10 mouse cellular contexts compared by ENCODE assay signal in the genomic region with DNA sequence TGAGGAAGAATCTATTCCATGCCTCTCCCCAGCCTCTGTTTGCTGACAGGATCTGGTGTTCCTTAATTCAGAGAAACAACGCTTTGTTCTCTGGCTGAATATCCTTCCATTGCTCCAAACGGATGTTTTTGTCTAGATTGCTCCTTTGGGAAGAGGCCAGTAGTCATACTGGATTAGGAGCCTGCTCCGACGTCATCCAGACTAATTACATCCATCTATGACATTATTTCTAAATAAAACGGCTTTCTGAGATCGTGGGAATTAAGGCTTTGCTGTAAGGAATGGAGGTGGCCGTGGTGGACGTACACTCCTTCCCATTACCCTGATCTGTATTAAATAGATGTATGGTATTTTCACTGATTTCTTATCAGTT. TPM values are rescaled to one million over a fixed set of nuclear protein-coding genes. Genes with fewer than 3 reads are reported as not detected.
DNase-seq lines count a peak whose midpoint lies in the region; ATAC-seq and TF ChIP-seq lines count a peak whose summit lies in the region.
"Had no signal": no experiment of that assay in that cellular context is flagged by ENCODE, and none has a peak within 500 bp of the region (broad histone marks: within the 10 kb centered on the region; RNA-seq: fewer than 3 reads in every experiment).

No protein-coding gene starts in this region.

- TF ChIP-seq RAD21 in MEL (IDR thresholded peaks at IDR 0.05; ENCODE audit: low read depth, low read length): no peak

- TF ChIP-seq EP300 in MEL (IDR thresholded peaks at IDR 0.05; ENCODE audit: low read depth in 1 of 2, low read length in 2 of 2): no peak

- no peak overlapping the region for H3K9ac ChIP-seq in MEL (ENCODE audit: control insufficient read depth, low read depth, low read length, poor library complexity, severe bottlenecking)
- H3K9ac ChIP-seq in forebrain, embryonic 15.5 days (replicated peaks): no peak overlapping the region
- no peak overlapping the region for H3K9ac ChIP-seq in hindbrain, postnatal 0 days (replicated peaks; ENCODE audit: low read length)

- 0 out of 2 replicates have a peak overlapping the region, but pooled peaks have one; percentile 13 for H3K4me2 ChIP-seq in forebrain, embryonic 15.5 days (replicated peaks)
- 0 out of 2 replicates have a peak overlapping the region, but pooled peaks have one; percentile 16 for H3K4me2 ChIP-seq in hindbrain, postnatal 0 days (ENCODE audit: low read depth, low read length)

- H3K27ac ChIP-seq in kidney, adult 2 months (ENCODE audit: insufficient read depth, low read depth, low read length): peak overlapping the region; percentile 55; the same call in 1 of the 2 replicates
- H3K27ac ChIP-seq in MEL (ENCODE audit: control insufficient read depth, low read depth, low read length): no peak overlapping the region
- H3K27ac ChIP-seq in forebrain, embryonic 15.5 days (replicated peaks): no peak overlapping the region
- no peak overlapping the region for H3K27ac ChIP-seq in hindbrain, postnatal 0 days

- H3K79me2 ChIP-seq in MEL (ENCODE audit: control insufficient read depth, insufficient read depth, low read length, poor library complexity): no peaks in the 10 kb centered on the region

- H3K4me1 ChIP-seq in kidney, adult 2 months (ENCODE audit: control insufficient read depth, insufficient read depth, low read length): no peaks in the 10 kb centered on the region
- H3K4me1 ChIP-seq in MEL (ENCODE audit: control insufficient read depth in 1 of 2, insufficient read depth in 2 of 2, low read length in 2 of 2): peaks cover 0 to 5% of the 10 kb centered on the region in 2 experiments; a peak in 2 of 4 replicates
- peaks cover 12% of the 10 kb centered on the region; the same call in 1 of the 2 replicates for H3K4me1 ChIP-seq in forebrain, embryonic 15.5 days
- no peaks in the 10 kb centered on the region; the same call in 1 of the 2 replicates for H3K4me1 ChIP-seq in hindbrain, postnatal 0 days (ENCODE audit: insufficient read depth, low read length)

- H3K36me3 ChIP-seq in kidney, adult 2 months (ENCODE audit: control insufficient read depth, insufficient read depth, low read length): no peaks in the 10 kb centered on the region
- H3K36me3 ChIP-seq in MEL (ENCODE audit: control insufficient read depth in 1 of 2, insufficient read depth in 2 of 2, low read length in 2 of 2): peaks cover 0 to 4% of the 10 kb centered on the region in 2 experiments; a peak in 1 of 4 replicates
- H3K36me3 ChIP-seq in forebrain, embryonic 15.5 days: no peaks in the 10 kb centered on the region
- no peaks in the 10 kb centered on the region for H3K36me3 ChIP-seq in hindbrain, postnatal 0 days (ENCODE audit: insufficient read depth, low read length)

- peak; percentile 32; the same call in 1 of the 2 replicates for ATAC-seq in forebrain, embryonic 15.5 days (replicated peaks)
- no peak; the same call in 1 of the 2 replicates for ATAC-seq in hindbrain, postnatal 0 days
- ATAC-seq in megakaryocyte, adult 5-6 weeks (ENCODE audit: poor library complexity, severe bottlenecking): no peak

- DNase-seq in kidney, adult 2 months: peak; percentile 38
- DNase-seq in kidney, adult 8-10 months: no peak
- no peak for DNase-seq in MEL (ENCODE audit: low read depth, low spot score)
- no peak for DNase-seq in hindbrain, postnatal 0 days (ENCODE audit: low spot score)
- DNase-seq in thymus, postnatal 4 days: no peak
- DNase-seq in frontal cortex, adult 2 months (ENCODE audit: extremely low spot score in 1 of 2, low spot score in 1 of 2): no peak
- DNase-seq: adrenal gland, adult 8-10 months; cerebellum, postnatal 14 days had no signal

- no peak overlapping the region for H3K4me3 ChIP-seq in kidney, adult 2 months (ENCODE audit: insufficient read depth, low read depth, low read length)
- peak overlapping the region; percentile 26 to 38; a peak in 3 of 4 replicates for H3K4me3 ChIP-seq in MEL (ENCODE audit: control insufficient read depth in 1 of 2, insufficient read depth in 1 of 2, low read depth in 2 of 2, low read length in 2 of 2)
- peak overlapping the region; percentile 4; the same call in 1 of the 2 replicates for H3K4me3 ChIP-seq in forebrain, embryonic 15.5 days
- H3K4me3 ChIP-seq in hindbrain, postnatal 0 days (ENCODE audit: low read length): no peak overlapping the region

- H3K27me3 ChIP-seq in kidney, adult 2 months (replicated peaks; ENCODE audit: control insufficient read depth, insufficient read depth, low read length): no peaks in the 10 kb centered on the region
- H3K27me3 ChIP-seq in MEL (ENCODE audit: control insufficient read depth in 1 of 2, insufficient read depth in 2 of 2, low read length in 2 of 2): no peaks in the 10 kb centered on the region
- H3K27me3 ChIP-seq in forebrain, embryonic 15.5 days: no peaks in the 10 kb centered on the region
- H3K27me3 ChIP-seq in hindbrain, postnatal 0 days (ENCODE audit: insufficient read depth, low read length): no peaks in the 10 kb centered on the region

- no peaks in the 10 kb centered on the region for H3K9me3 ChIP-seq in MEL (replicated peaks; ENCODE audit: insufficient read depth, low read length)
- H3K9me3 ChIP-seq in forebrain, embryonic 15.5 days: no peaks in the 10 kb centered on the region
- no peaks in the 10 kb centered on the region for H3K9me3 ChIP-seq in hindbrain, postnatal 0 days (ENCODE audit: low read length)

- no peak for TF ChIP-seq CTCF in kidney, adult 2 months (conservative IDR thresholded peaks at IDR 0.05; ENCODE audit: insufficient read depth, insufficient read length, low read depth, low read length)
- no peak for TF ChIP-seq CTCF in MEL (IDR thresholded peaks at IDR 0.05 in 2 of 3, conservative IDR thresholded peaks at IDR 0.05 in 1 of 3; ENCODE audit: control insufficient read depth in 1 of 3, insufficient read depth in 1 of 3, low read depth in 2 of 3, low read length in 3 of 3, poor library complexity in 1 of 3, severe bottlenecking in 1 of 3)
- no peak for TF ChIP-seq CTCF in hindbrain, postnatal 0 days (IDR thresholded peaks at IDR 0.05; ENCODE audit: low read depth)

- TF ChIP-seq POLR2A in kidney, adult 2 months (IDR thresholded peaks at IDR 0.05; ENCODE audit: low read depth, low read length): no peak
- TF ChIP-seq POLR2A in MEL (IDR thresholded peaks at IDR 0.05; ENCODE audit: control insufficient read depth in 1 of 2, insufficient read depth in 1 of 2, low read depth in 1 of 2, low read length in 2 of 2, poor library complexity in 1 of 2): no peak

- WGBS in kidney, adult 2 months: 51% methylated on average over 8 of the region's 8 CpGs
- WGBS in forebrain, embryonic 15.5 days: 20% methylated on average over 8 of the region's 8 CpGs
- 37% methylated on average over 8 of the region's 8 CpGs for WGBS in hindbrain, postnatal 0 days

TF ChIP-seq in MEL, 35 proteins besides CTCF, POLR2A, EP300 and RAD21:
- TF ChIP-seq NELFE (IDR thresholded peaks at IDR 0.05; ENCODE audit: low read depth, low read length): no peak
- no peak for TF ChIP-seq MXI1 (IDR thresholded peaks at IDR 0.05; ENCODE audit: low read depth, low read length)
- no peak for TF ChIP-seq ETS1 (IDR thresholded peaks at IDR 0.05; ENCODE audit: low read depth, low read length)
- no peak for TF ChIP-seq BHLHE40 (IDR thresholded peaks at IDR 0.05; ENCODE audit: borderline replicate concordance, low read depth, low read length)
- no peak for TF ChIP-seq MYB (IDR thresholded peaks at IDR 0.05; ENCODE audit: low read depth, low read length)
- no peak for TF ChIP-seq CHD2 (IDR thresholded peaks at IDR 0.05; ENCODE audit: low read length)
- TF ChIP-seq CHD1 (IDR thresholded peaks at IDR 0.05; ENCODE audit: low read depth, low read length): no peak
- no peak for TF ChIP-seq ZKSCAN1 (IDR thresholded peaks at IDR 0.05; ENCODE audit: low read depth, low read length)
- TF ChIP-seq SMC3 (IDR thresholded peaks at IDR 0.05; ENCODE audit: low read depth, low read length): no peak
- TF ChIP-seq ZMIZ1 (IDR thresholded peaks at IDR 0.05; ENCODE audit: low read depth, low read length): no peak
- TF ChIP-seq ZC3H11A (IDR thresholded peaks at IDR 0.05; ENCODE audit: low read depth, low read length): no peak
TF ChIP-seq in MEL: peak in this region for 0.

RNA-seq across cellular contexts. Expression of a gene that starts 10.3 kb away (rescaled TPM):
- polyA plus RNA-seq in kidney, adult 2 months (2012; rRNA removed): 91.8 and 126 TPM in 2 replicates
- total RNA-seq in MEL (2012; rRNA removed): 107 and 128 TPM in 2 replicates
- polyA plus RNA-seq in MEL (2012; ENCODE audit: insufficient read depth in 1 of 2, insufficient read length in 2 of 2, low read depth in 1 of 2, low replicate concordance in 2 of 2, missing spikeins in 1 of 2): 100 to 1,000 TPM; 190 to 292 TPM
- polyA plus RNA-seq in forebrain, embryonic 15.5 days (2015; fragmentation: Nextera tagmentation; extraction: Ambion mirVana): 477 and 483 TPM in 2 replicates
- total RNA-seq in hindbrain, postnatal 0 days (2014; rRNA removed): 178 and 179 TPM in 2 replicates
- 527 and 556 TPM in 2 replicates for polyA plus RNA-seq in hindbrain, postnatal 0 days (2015; fragmentation: Nextera tagmentation; extraction: Ambion mirVana)
- total RNA-seq in megakaryocyte, adult 5-6 weeks (2015): 322 and 341 TPM in 2 replicates
- 148 and 202 TPM in 2 replicates for total RNA-seq in megakaryocyte, adult 5-6 weeks (2017)
- polyA plus RNA-seq in frontal cortex, adult 2 months (2012; rRNA removed): 448 and 461 TPM in 2 replicates

RNA-seq across cellular contexts. Expression of a gene that starts 38.0 kb away (rescaled TPM):
- polyA plus RNA-seq in kidney, adult 2 months (2012; rRNA removed): 9.4 and 10.7 TPM in 2 replicates
- total RNA-seq in MEL (2012; rRNA removed): not detected in 2 replicates
- under 1 TPM in 1 of 2 experiments, not detected in 1; 0.03 TPM for polyA plus RNA-seq in MEL (2012; ENCODE audit: insufficient read depth in 1 of 2, insufficient read length in 2 of 2, low read depth in 1 of 2, low replicate concordance in 2 of 2, missing spikeins in 1 of 2)
- polyA plus RNA-seq in forebrain, embryonic 15.5 days (2015; fragmentation: Nextera tagmentation; extraction: Ambion mirVana): 12.4 and 15.8 TPM in 2 replicates
- 6.4 and 10.4 TPM in 2 replicates for total RNA-seq in hindbrain, postnatal 0 days (2014; rRNA removed)
- 2.7 and 2.9 TPM in 2 replicates for polyA plus RNA-seq in hindbrain, postnatal 0 days (2015; fragmentation: Nextera tagmentation; extraction: Ambion mirVana)
- not detected in 2 replicates for total RNA-seq in megakaryocyte, adult 5-6 weeks (2015)
- total RNA-seq in megakaryocyte, adult 5-6 weeks (2017): 0.24 TPM in 1 of 2 replicates, not detected in the other
- polyA plus RNA-seq in frontal cortex, adult 2 months (2012; rRNA removed): 1.6 and 2.0 TPM in 2 replicates

Comparison
In these comparisons a context has a peak if more than half of its experiments do, and no peak if none do; other contexts are left out.
1. H3K4me3 ChIP-seq: peak in MEL (2 of 2) and forebrain, embryonic 15.5 days (single experiment); none in kidney, adult 2 months (single experiment) and hindbrain, postnatal 0 days (single experiment).